Mouse (Mus musculus): ENCODE measurements around the gene Fus. TPM values are rescaled to one million over a fixed set of nuclear protein-coding genes. Genes with fewer than 3 reads are reported as not detected.

Gene Fus
- polyA plus RNA-seq, 1 experiment = 763 TPM

- WGBS = 88% methylated on average over 3 of the region's 3 CpGs
- H3K27ac ChIP-seq (ENCODE audit: control insufficient read depth, insufficient read depth, low read depth, low read length, poor library complexity) = no peak overlapping the region
- H3K4me3 ChIP-seq (replicated peaks; ENCODE audit: control insufficient read depth, low read depth, low read length) = no peak overlapping the region
- no peaks in the 10 kb centered on the region; the same call in 1 of the 2 replicates for H3K4me1 ChIP-seq (ENCODE audit: control insufficient read depth, insufficient read depth, low read length)
- no peak for TF ChIP-seq POLR2A (IDR thresholded peaks at IDR 0.05; ENCODE audit: borderline replicate concordance, control insufficient read depth, low read depth, low read length)
Measured at GRCm38 (mm10) chr7:128032989-128033293, 65.7 kb downstream of the Fus start.

GRCm38 (mm10) chr7:128033616-128034015, 66.4 kb downstream of the Fus start:
- no peaks in the 10 kb centered on the region; the same call in 1 of the 2 replicates for H3K4me1 ChIP-seq (ENCODE audit: control insufficient read depth, insufficient read depth, low read length)
- H3K27ac ChIP-seq (ENCODE audit: control insufficient read depth, insufficient read depth, low read depth, low read length, poor library complexity) = no peak overlapping the region
- no peak for TF ChIP-seq POLR2A (IDR thresholded peaks at IDR 0.05; ENCODE audit: borderline replicate concordance, control insufficient read depth, low read depth, low read length)
- TF ChIP-seq CTCF (IDR thresholded peaks at IDR 0.05; ENCODE audit: control insufficient read depth, insufficient read depth, low read length) = no peak
- 75% methylated on average over 4 of the region's 4 CpGs for WGBS
- H3K4me3 ChIP-seq (replicated peaks; ENCODE audit: control insufficient read depth, low read depth, low read length) = no peak overlapping the region

Other genes with a start within 250 kb of the Fus start
- gene Ctf2, start 235.3 kb upstream of the Fus start, polyA plus RNA-seq (2011; ENCODE audit: insufficient read depth, insufficient read length, low replicate concordance, missing spikeins) = not detected in 2 replicates
- 18.8 and 23.0 TPM in 2 replicates for gene Fbxl19, start 222.9 kb upstream of the Fus start, polyA plus RNA-seq (2011; ENCODE audit: insufficient read depth, insufficient read length, low replicate concordance, missing spikeins)
- gene Orai3, start 197.6 kb upstream of the Fus start, polyA plus RNA-seq (2011; ENCODE audit: insufficient read depth, insufficient read length, low replicate concordance, missing spikeins) = 7.6 and 14.6 TPM in 2 replicates
- 24.2 and 36.3 TPM in 2 replicates for gene Setd1a, start 190.8 kb upstream of the Fus start, polyA plus RNA-seq (2011; ENCODE audit: insufficient read depth, insufficient read length, low replicate concordance, missing spikeins)
- gene Gm49388, start 181.8 kb upstream of the Fus start, polyA plus RNA-seq (2011; ENCODE audit: insufficient read depth, insufficient read length, low replicate concordance, missing spikeins) = 0.75 TPM in 1 of 2 replicates, not detected in the other
- 13.3 and 23.4 TPM in 2 replicates for gene Hsd3b7, start 166.9 kb upstream of the Fus start, polyA plus RNA-seq (2011; ENCODE audit: insufficient read depth, insufficient read length, low replicate concordance, missing spikeins)
- gene Stx4a, start 143.2 kb upstream of the Fus start, polyA plus RNA-seq (2011; ENCODE audit: insufficient read depth, insufficient read length, low replicate concordance, missing spikeins) = 246 and 342 TPM in 2 replicates
- 1.1 and 1.8 TPM in 2 replicates for gene Stx1b, start 142.9 kb upstream of the Fus start, polyA plus RNA-seq (2011; ENCODE audit: insufficient read depth, insufficient read length, low replicate concordance, missing spikeins)
- 15.9 and 24.7 TPM in 2 replicates for gene Zfp646, start 91.2 kb upstream of the Fus start, polyA plus RNA-seq (2011; ENCODE audit: insufficient read depth, insufficient read length, low replicate concordance, missing spikeins)
- 4.0 and 8.3 TPM in 2 replicates for gene Zfp668, start 90.6 kb upstream of the Fus start, polyA plus RNA-seq (2011; ENCODE audit: insufficient read depth, insufficient read length, low replicate concordance, missing spikeins)
- gene Prss53, start 76.5 kb upstream of the Fus start, polyA plus RNA-seq (2011; ENCODE audit: insufficient read depth, insufficient read length, low replicate concordance, missing spikeins) = 1.6 TPM in 1 of 2 replicates, not detected in the other
- gene Gm21974, start 72.0 kb upstream of the Fus start, polyA plus RNA-seq (2011; ENCODE audit: insufficient read depth, insufficient read length, low replicate concordance, missing spikeins) = not detected in 2 replicates
- 15.1 and 22.3 TPM in 2 replicates for gene Vkorc1, start 71.8 kb upstream of the Fus start, polyA plus RNA-seq (2011; ENCODE audit: insufficient read depth, insufficient read length, low replicate concordance, missing spikeins)
- 42.4 and 66.8 TPM in 2 replicates for gene Bckdk, start 63.4 kb upstream of the Fus start, polyA plus RNA-seq (2011; ENCODE audit: insufficient read depth, insufficient read length, low replicate concordance, missing spikeins)
- 14.5 and 15.7 TPM in 2 replicates for gene Kat8, start 54.9 kb upstream of the Fus start, polyA plus RNA-seq (2011; ENCODE audit: insufficient read depth, insufficient read length, low replicate concordance, missing spikeins)
- 1.8 TPM in 1 of 2 replicates, not detected in the other for gene Prss8, start 37.4 kb upstream of the Fus start, polyA plus RNA-seq (2011; ENCODE audit: insufficient read depth, insufficient read length, low replicate concordance, missing spikeins)
- gene Prss36, start 20.7 kb upstream of the Fus start, polyA plus RNA-seq (2011; ENCODE audit: insufficient read depth, insufficient read length, low replicate concordance, missing spikeins) = 1.3 and 4.3 TPM in 2 replicates
- 17.7 and 19.9 TPM in 2 replicates for gene Pycard, start 26.4 kb downstream of the Fus start, polyA plus RNA-seq (2011; ENCODE audit: insufficient read depth, insufficient read length, low replicate concordance, missing spikeins)
- gene Trim72, start 36.5 kb downstream of the Fus start, polyA plus RNA-seq (2011; ENCODE audit: insufficient read depth, insufficient read length, low replicate concordance, missing spikeins) = 0.45 and 1.1 TPM in 2 replicates
- 15.4 and 60.8 TPM in 2 replicates for gene Itgam, start 95.2 kb downstream of the Fus start, polyA plus RNA-seq (2011; ENCODE audit: insufficient read depth, insufficient read length, low replicate concordance, missing spikeins)
- gene Gm49368, start 95.2 kb downstream of the Fus start, polyA plus RNA-seq (2011; ENCODE audit: insufficient read depth, insufficient read length, low replicate concordance, missing spikeins) = 8.2 and 16.7 TPM in 2 replicates
- gene Itgax, start 162.1 kb downstream of the Fus start, polyA plus RNA-seq (2011; ENCODE audit: insufficient read depth, insufficient read length, low replicate concordance, missing spikeins) = 1.2 and 9.5 TPM in 2 replicates
- gene Itgad, start 186.9 kb downstream of the Fus start, polyA plus RNA-seq (2011; ENCODE audit: insufficient read depth, insufficient read length, low replicate concordance, missing spikeins) = 5.9 and 9.8 TPM in 2 replicates
- 8.4 TPM in 1 of 2 replicates, not detected in the other for gene Cox6a2, start 238.9 kb downstream of the Fus start, polyA plus RNA-seq (2011; ENCODE audit: insufficient read depth, insufficient read length, low replicate concordance, missing spikeins)